Mouse (Mus musculus): ENCODE results near the gene Vip. TPM values are rescaled to one million over a fixed set of nuclear protein-coding genes. Genes with fewer than 3 reads are reported as not detected.

The Vip gene
- polyA plus RNA-seq (2012; rRNA removed): 0.47 and 0.80 TPM in 2 replicates

GRCm38 (mm10) chr10:5639112-5639511 is at the start of gene Vip:
Gene Vip (plus strand): TSS chr10:5639218.

GRCm38 (mm10) chr10:5593464-5593863 is 45.6 kb upstream of the Vip start, which contains the start of gene Myct1:
Gene Myct1 (plus strand): TSS chr10:5593775.

Other genes starting within 250 kb of the Vip start
- 26.1 and 30.5 TPM in 2 replicates for gene Syne1, start 87.7 kb upstream of the Vip start, polyA plus RNA-seq (2012; rRNA removed)
- 0.60 and 0.64 TPM in 2 replicates for gene Myct1, start 45.4 kb upstream of the Vip start, polyA plus RNA-seq (2012; rRNA removed)
- gene Fbxo5, start 166.4 kb downstream of the Vip start, polyA plus RNA-seq (2012; rRNA removed): 9.7 and 10.3 TPM in 2 replicates
- gene Mtrf1l, start 184.7 kb downstream of the Vip start, polyA plus RNA-seq (2012; rRNA removed): 6.5 and 6.9 TPM in 2 replicates

Measured in central nervous system, embryonic 18 days (tissue).